Mouse (Mus musculus) T-helper 2 cell (primary cell): ENCODE results near the gene Blvrb.

Experiments
- in situ Hi-C: fragments of 300-600 bp; cut with MboI, MseI; formaldehyde crosslinking; loops from one replicate; pipeline ENCODE4 v1.15.1; 2025; ENCODE audit warnings: high pct_unique_total_duplicates

Gene Blvrb

GRCm38 (mm10) chr7:27448421-27449206, 836 bp downstream of the Blvrb start:
- in situ Hi-C loops: loop anchor here (5.0 kb wide), 1 partner anchor 104 kb away; the partner anchor contains the start of genes 2310022A10Rik and Pld3

- in situ Hi-C loops: loop anchor here (5.0 kb wide), 1 partner anchor 103 kb away; the partner anchor contains the start of genes 2310022A10Rik and Pld3
Measured at GRCm38 (mm10) chr7:27449256-27449862, 1.6 kb downstream of the Blvrb start.

- in situ Hi-C loops: no loop called here
Measured at GRCm38 (mm10) chr7:27451359-27451758, 3.6 kb downstream of the Blvrb start.

GRCm38 (mm10) chr7:27452206-27452770, 4.5 kb downstream of the Blvrb start:
- in situ Hi-C loops: no loop called here

GRCm38 (mm10) chr7:27454461-27455121, 6.8 kb downstream of the Blvrb start:
- in situ Hi-C loops: no loop called here

GRCm38 (mm10) chr7:27455273-27455672, 7.5 kb downstream of the Blvrb start:
- in situ Hi-C loops: no loop called here

- in situ Hi-C loops: no loop called here
Measured at GRCm38 (mm10) chr7:27458614-27459013, 10.8 kb downstream of the Blvrb start.

GRCm38 (mm10) chr7:27459640-27460039, 11.9 kb downstream of the Blvrb start:
- in situ Hi-C loops: no loop called here

- in situ Hi-C loops: no loop called here
Measured at GRCm38 (mm10) chr7:27460477-27460876, 12.7 kb downstream of the Blvrb start.

GRCm38 (mm10) chr7:27467648-27468047, 19.9 kb downstream of the Blvrb start:
- in situ Hi-C loops: no loop called here

- in situ Hi-C loops: loop anchor here (10.0 kb wide), 2 partner anchors 843 to 1717 kb away; partner anchors contain the start of genes Hnrnpul1 and Timm50
Measured at GRCm38 (mm10) chr7:27471390-27472120, 23.8 kb downstream of the Blvrb start.

- in situ Hi-C loops: loop anchor here (10.0 kb wide), 2 partner anchors 842 to 1718 kb away; partner anchors contain the start of genes Hnrnpul1 and Timm50
Measured at GRCm38 (mm10) chr7:27472596-27472995, 24.8 kb downstream of the Blvrb start.

- in situ Hi-C loops: loop anchor here (10.0 kb wide), 2 partner anchors 842 to 1718 kb away; partner anchors contain the start of genes Hnrnpul1 and Timm50
Measured at GRCm38 (mm10) chr7:27473156-27473834, 25.5 kb downstream of the Blvrb start, which contains the start of gene Sertad3. Gene Sertad3 (plus strand): TSS chr7:27473768.

GRCm38 (mm10) chr7:27473835-27474489, 26.2 kb downstream of the Blvrb start:
- in situ Hi-C loops: loop anchor here (10.0 kb wide), 2 partner anchors 841 to 1719 kb away; partner anchors contain the start of genes Hnrnpul1 and Timm50

GRCm38 (mm10) chr7:27474490-27474954, 26.7 kb downstream of the Blvrb start:
- in situ Hi-C loops: loop anchor here (10.0 kb wide), 2 partner anchors 840 to 1720 kb away; partner anchors contain the start of genes Hnrnpul1 and Timm50

GRCm38 (mm10) chr7:27475596-27475995, 27.8 kb downstream of the Blvrb start:
- in situ Hi-C loops: loop anchor here (10.0 kb wide), 2 partner anchors 839 to 1721 kb away; partner anchors contain the start of genes Hnrnpul1 and Timm50

GRCm38 (mm10) chr7:27476098-27476635, 28.4 kb downstream of the Blvrb start:
- in situ Hi-C loops: loop anchor here (10.0 kb wide), 2 partner anchors 839 to 1721 kb away; partner anchors contain the start of genes Hnrnpul1 and Timm50

GRCm38 (mm10) chr7:27478561-27478960, 30.8 kb downstream of the Blvrb start:
- in situ Hi-C loops: loop anchor here (10.0 kb wide), 2 partner anchors 836 to 1724 kb away; partner anchors contain the start of genes Hnrnpul1 and Timm50

- in situ Hi-C loops: loop anchor here (10.0 kb wide), 2 partner anchors 835 to 1725 kb away; partner anchors contain the start of genes Hnrnpul1 and Timm50
Measured at GRCm38 (mm10) chr7:27479750-27480149, 32.0 kb downstream of the Blvrb start.
